Mouse (Mus musculus) c-Kit-positive CD71-positive TER-119-negative erythroid progenitor cells, embryonic 14.5 days (primary cell): ENCODE results near the gene Pdia3.
"Not testable (repeated sequence)": the region's sequence is repeated elsewhere in the genome, so short reads cannot be mapped to it uniquely, and the experiment has no call there.

ENCODE experiments used
- DNase-seq: peaks from one replicate; pipeline ENCODE4 v3.0.0-alpha.2; 2013; ENCODE audit warnings: low read depth

Gene Pdia3

GRCm38 (mm10) chr2:121413387-121414042, at the start of gene Pdia3, which contains the start of gene Catsper2:
Gene Pdia3 (plus strand): TSS chr2:121413775.
Gene Catsper2 (minus strand): TSS chr2:121413792.
- peak; percentile 85 for DNase-seq

GRCm38 (mm10) chr2:121368831-121369230, 44.7 kb upstream of the Pdia3 start:
- DNase-seq: no peak

- no peak for DNase-seq
Observed at GRCm38 (mm10) chr2:121370921-121371320, 42.7 kb upstream of the Pdia3 start.

- DNase-seq: no peak
Observed at GRCm38 (mm10) chr2:121372266-121372665, 41.3 kb upstream of the Pdia3 start.

- DNase-seq: no peak
Observed at GRCm38 (mm10) chr2:121374766-121375165, 38.8 kb upstream of the Pdia3 start.

GRCm38 (mm10) chr2:121386961-121387575, 26.5 kb upstream of the Pdia3 start, which contains the start of gene Strc:
Gene Strc (minus strand): TSS chr2:121387168.
- not testable (repeated sequence) for DNase-seq

- DNase-seq: peak; percentile 67
Observed at GRCm38 (mm10) chr2:121396624-121397023, 17.0 kb upstream of the Pdia3 start.

GRCm38 (mm10) chr2:121403296-121403695, 10.3 kb upstream of the Pdia3 start:
- no peak for DNase-seq

GRCm38 (mm10) chr2:121408160-121408559, 5.4 kb upstream of the Pdia3 start:
- DNase-seq: peak; percentile 74

GRCm38 (mm10) chr2:121412843-121413386, 660 bp upstream of the Pdia3 start:
- peak; percentile 60 for DNase-seq

- peak; percentile 59 for DNase-seq
Observed at GRCm38 (mm10) chr2:121414139-121414685, 637 bp downstream of the Pdia3 start.

- no peak for DNase-seq
Observed at GRCm38 (mm10) chr2:121415103-121415502, 1.5 kb downstream of the Pdia3 start.

GRCm38 (mm10) chr2:121415591-121415990, 2.0 kb downstream of the Pdia3 start:
- no peak for DNase-seq

GRCm38 (mm10) chr2:121416356-121416755, 2.8 kb downstream of the Pdia3 start:
- DNase-seq: no peak

- no peak for DNase-seq
Observed at GRCm38 (mm10) chr2:121418476-121418875, 4.9 kb downstream of the Pdia3 start.

GRCm38 (mm10) chr2:121423166-121423565, 9.6 kb downstream of the Pdia3 start:
- no peak for DNase-seq

- no peak for DNase-seq
Observed at GRCm38 (mm10) chr2:121425890-121426289, 12.3 kb downstream of the Pdia3 start.

GRCm38 (mm10) chr2:121434854-121435253, 21.3 kb downstream of the Pdia3 start:
- no peak for DNase-seq

GRCm38 (mm10) chr2:121439746-121440145, 26.2 kb downstream of the Pdia3 start:
- no peak for DNase-seq

GRCm38 (mm10) chr2:121440834-121441605, 27.4 kb downstream of the Pdia3 start:
- DNase-seq: no peak

GRCm38 (mm10) chr2:121441800-121442199, 28.2 kb downstream of the Pdia3 start:
- no peak for DNase-seq
